Mouse (Mus musculus): Measurements from ENCODE around the gene Tbccd1.

The Tbccd1 gene

GRCm38 (mm10) chr16:22857431-22858113, at the start of gene Tbccd1, which contains the start of gene Dnajb11:
Gene Tbccd1 (minus strand): TSS chr16:22857669.
Gene Dnajb11 (plus strand): TSS chr16:22857845.
- peak; percentile 99 for DNase-seq

GRCm38 (mm10) chr16:22901326-22901725, 43.9 kb upstream of the Tbccd1 start:
- no peak for DNase-seq

- DNase-seq: no peak
Observed at GRCm38 (mm10) chr16:22899866-22900570, 42.5 kb upstream of the Tbccd1 start.

GRCm38 (mm10) chr16:22899346-22899745, 41.9 kb upstream of the Tbccd1 start:
- no peak for DNase-seq

- no peak for DNase-seq
Observed at GRCm38 (mm10) chr16:22896618-22897017, 39.1 kb upstream of the Tbccd1 start.

GRCm38 (mm10) chr16:22894095-22894494, 36.6 kb upstream of the Tbccd1 start:
- DNase-seq: no peak

GRCm38 (mm10) chr16:22891733-22892154, 34.3 kb upstream of the Tbccd1 start:
- DNase-seq: no peak

- DNase-seq: no peak
Observed at GRCm38 (mm10) chr16:22890683-22891510, 33.4 kb upstream of the Tbccd1 start, which contains the start of gene Ahsg. Gene Ahsg (plus strand): TSS chr16:22891277.

- DNase-seq: no peak
Observed at GRCm38 (mm10) chr16:22889716-22890115, 32.2 kb upstream of the Tbccd1 start.

GRCm38 (mm10) chr16:22888835-22889234, 31.4 kb upstream of the Tbccd1 start:
- DNase-seq: no peak

GRCm38 (mm10) chr16:22886726-22887125, 29.3 kb upstream of the Tbccd1 start:
- DNase-seq: no peak

GRCm38 (mm10) chr16:22885356-22885755, 27.9 kb upstream of the Tbccd1 start:
- no peak for DNase-seq

- DNase-seq: no peak
Observed at GRCm38 (mm10) chr16:22883441-22883840, 26.0 kb upstream of the Tbccd1 start.

- peak; percentile 30 for DNase-seq
Observed at GRCm38 (mm10) chr16:22881487-22881886, 24.0 kb upstream of the Tbccd1 start.

- DNase-seq: no peak
Observed at GRCm38 (mm10) chr16:22880900-22881299, 23.4 kb upstream of the Tbccd1 start.

- DNase-seq: no peak
Observed at GRCm38 (mm10) chr16:22879945-22880595, 22.6 kb upstream of the Tbccd1 start.

- no peak for DNase-seq
Observed at GRCm38 (mm10) chr16:22878716-22879115, 21.2 kb upstream of the Tbccd1 start.

- DNase-seq: no peak
Observed at GRCm38 (mm10) chr16:22877660-22878390, 20.4 kb upstream of the Tbccd1 start.

- DNase-seq: peak; percentile 32
Observed at GRCm38 (mm10) chr16:22876218-22877043, 19.0 kb upstream of the Tbccd1 start.

GRCm38 (mm10) chr16:22873369-22873768, 15.9 kb upstream of the Tbccd1 start:
- DNase-seq: no peak

GRCm38 (mm10) chr16:22872397-22872796, 14.9 kb upstream of the Tbccd1 start:
- DNase-seq: no peak

All from kidney, postnatal 14 days (tissue).